Mouse (Mus musculus) liver, adult 2 months (tissue): ENCODE measurements at regions not wholly inside any gene's neighbourhood (a gene's known extent, or its start where the extent isn't known, plus 50 kb on each side); places are given as distances from the start of the nearest gene placed in this dataset.

ENCODE experiments used
- DNase-seq: peaks from one replicate; pipeline ENCODE4 v3.0.0-alpha.2; 2011; ENCODE audit warnings: low read depth, low spot score; ENCODE audit errors: extremely low read depth
- H3K27ac ChIP-seq: fragments of 200-500 bp; replicated peaks from 2 replicates; pipeline ENCODE4 v1.5.1; 2012; ENCODE audit warnings: low read depth, mild to moderate bottlenecking, control low read depth, inconsistent platforms, low read length; ENCODE audit not compliant: insufficient read depth
- H3K27me3 ChIP-seq: fragments of 200-500 bp; 2 replicates; pipeline ENCODE4 v1.6.1; 2012; ENCODE audit warnings: mild to moderate bottlenecking, moderate library complexity, low read length, inconsistent platforms; ENCODE audit not compliant: control insufficient read depth, insufficient read depth
- H3K36me3 ChIP-seq: fragments of 200-500 bp; 2 replicates; pipeline ENCODE4 v1.6.1; 2012; ENCODE audit warnings: low read length, inconsistent platforms; ENCODE audit not compliant: control insufficient read depth, insufficient read depth
- H3K4me1 ChIP-seq: fragments of 200-500 bp; 2 replicates; pipeline ENCODE4 v1.6.1; 2011; ENCODE audit warnings: low read length; ENCODE audit not compliant: control insufficient read depth, insufficient read depth
- H3K4me3 ChIP-seq: fragments of 200-500 bp; 2 replicates; pipeline ENCODE4 v1.5.1; 2011; ENCODE audit warnings: low read depth, mild to moderate bottlenecking, control low read depth, low read length, moderate library complexity; ENCODE audit not compliant: insufficient read depth
- H3K79me2 ChIP-seq: fragments of 200-500 bp; 2 replicates; pipeline ENCODE4 v1.6.1; 2012; ENCODE audit warnings: inconsistent platforms, mild to moderate bottlenecking, low read length, moderate library complexity; ENCODE audit not compliant: control insufficient read depth, insufficient read depth
- H3K9ac ChIP-seq: fragments of 200-500 bp; 2 replicates; pipeline ENCODE4 v1.6.1; 2012; ENCODE audit warnings: low read depth, mild to moderate bottlenecking, control low read depth, inconsistent platforms, low read length
- CTCF ChIP-seq: fragments of 200-500 bp; IDR thresholded peaks from 2 replicates; pipeline ENCODE4 v1.5.1; 2011; ENCODE audit warnings: low read depth, low read length, control low read depth
- POLR2A ChIP-seq: fragments of 200-500 bp; IDR thresholded peaks from 2 replicates; pipeline ENCODE4 v1.6.1; 2011; ENCODE audit warnings: low read length, control low read depth; ENCODE audit not compliant: insufficient read depth; ENCODE audit errors: extremely low read depth
- WGBS: fragments of 180-500 bp; shearing (Covaris S2); methylation state at CpG from one replicate; pipeline ENCODE4 v1.1.7; 2018; 5-methylcytosine and 5-hydroxymethylcytosine counted together

DNA sequence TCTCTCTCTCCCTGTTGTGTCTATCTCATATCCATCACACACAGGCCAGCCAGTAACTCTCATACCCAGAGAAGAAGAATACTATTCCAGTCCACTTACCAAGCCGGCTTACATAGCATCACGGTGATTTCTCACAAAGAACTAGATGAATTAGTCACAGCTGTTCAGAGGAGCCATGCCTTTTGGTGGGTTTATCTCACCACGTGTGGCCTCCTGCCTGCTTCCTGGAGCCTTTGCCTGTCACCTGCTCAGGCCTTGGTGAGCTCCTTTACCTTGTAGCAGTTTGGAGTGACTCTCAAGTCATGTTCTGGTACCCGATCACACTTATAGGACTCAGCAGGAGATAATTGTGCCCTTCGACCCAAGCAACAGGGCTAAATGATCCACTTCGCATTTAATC lies 331.2 kb upstream of the Prickle1 start:
- no peaks in the 10 kb centered on the region for H3K79me2 ChIP-seq
- no peak overlapping the region for H3K9ac ChIP-seq
- 77% methylated on average over 6 of the region's 6 CpGs for WGBS
- no peak for DNase-seq
- H3K27me3 ChIP-seq, result no peaks in the 10 kb centered on the region
- H3K36me3 ChIP-seq, result no peaks in the 10 kb centered on the region
- TF ChIP-seq POLR2A (no peak), CTCF (no peak)
- no peak overlapping the region for H3K27ac ChIP-seq
- H3K4me3 ChIP-seq, result no peak overlapping the region
- no peaks in the 10 kb centered on the region for H3K4me1 ChIP-seq

DNA sequence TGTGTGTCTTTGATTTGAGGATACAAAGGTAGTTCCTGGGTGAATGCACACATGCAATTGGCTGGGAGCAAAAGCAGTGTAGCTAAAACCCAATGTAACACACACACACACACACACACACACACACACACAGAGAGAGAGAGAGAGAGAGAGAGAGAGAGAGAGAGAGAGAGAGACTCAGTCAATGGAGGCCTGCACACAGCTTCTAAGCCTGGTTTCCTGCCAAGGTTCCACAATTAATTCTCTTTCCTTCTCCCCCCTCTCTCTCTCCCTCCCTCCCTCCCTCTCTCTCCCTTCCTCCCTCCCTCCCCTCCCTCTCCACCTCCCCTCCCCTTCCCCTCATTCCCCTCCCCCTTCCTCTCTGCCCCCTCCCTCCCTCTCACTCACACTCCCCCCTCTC lies 330.6 kb upstream of the Prickle1 start:
- Histone ChIP-seq H3K9ac (no peak overlapping the region), H3K27ac (no peak overlapping the region), H3K36me3 (no peaks in the 10 kb centered on the region), H3K27me3 (no peaks in the 10 kb centered on the region), H3K79me2 (no peaks in the 10 kb centered on the region), H3K4me3 (no peak overlapping the region), H3K4me1 (no peaks in the 10 kb centered on the region)
- no peak for DNase-seq
- TF ChIP-seq CTCF, result no peak
- TF ChIP-seq POLR2A, result no peak

DNA sequence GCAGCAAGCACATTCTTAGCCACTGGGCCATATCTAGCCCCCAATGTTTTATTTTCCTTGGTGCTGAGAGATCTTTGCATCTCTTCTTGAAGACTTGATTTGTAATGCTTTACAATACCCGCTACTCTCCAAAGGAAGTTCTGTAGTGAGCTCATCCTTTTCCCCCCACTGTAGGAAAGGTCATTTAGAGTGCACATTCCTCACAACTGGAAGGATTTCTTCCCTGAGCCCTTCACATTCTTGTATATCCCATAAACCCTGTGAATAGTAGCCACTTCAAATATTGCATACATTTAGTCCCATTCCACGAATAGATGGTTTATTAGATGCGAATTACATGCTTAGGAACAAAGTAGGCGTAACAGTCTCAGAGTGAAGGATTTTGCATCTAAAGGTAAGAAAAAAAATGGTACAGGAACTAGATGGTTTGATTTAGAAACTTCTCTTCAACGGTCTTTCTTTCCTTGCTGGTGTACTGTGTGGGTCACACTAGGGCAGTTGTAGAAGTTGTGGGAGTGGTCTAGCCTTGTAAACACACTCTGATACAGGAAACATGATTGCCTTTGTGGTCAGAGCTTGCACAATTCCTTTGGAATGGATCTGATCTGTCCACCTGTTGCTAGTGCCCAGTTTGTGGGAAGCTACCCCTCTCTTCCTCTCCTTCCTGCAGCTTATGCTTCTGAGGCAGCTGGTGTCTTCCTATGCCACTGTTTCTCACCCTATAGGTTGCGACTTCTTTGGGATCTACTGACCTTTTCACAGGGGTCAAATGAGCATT lies 326.0 kb upstream of the Prickle1 start:
- Histone ChIP-seq H3K4me3 (no peak overlapping the region), H3K27ac (no peak overlapping the region), H3K9ac (no peak overlapping the region), H3K79me2 (no peaks in the 10 kb centered on the region), H3K27me3 (no peaks in the 10 kb centered on the region), H3K36me3 (no peaks in the 10 kb centered on the region), H3K4me1 (no peaks in the 10 kb centered on the region)
- 73% methylated on average over 6 of the region's 6 CpGs for WGBS
- no peak for DNase-seq
- TF ChIP-seq CTCF, result no peak
- TF ChIP-seq POLR2A, result no peak

DNA sequence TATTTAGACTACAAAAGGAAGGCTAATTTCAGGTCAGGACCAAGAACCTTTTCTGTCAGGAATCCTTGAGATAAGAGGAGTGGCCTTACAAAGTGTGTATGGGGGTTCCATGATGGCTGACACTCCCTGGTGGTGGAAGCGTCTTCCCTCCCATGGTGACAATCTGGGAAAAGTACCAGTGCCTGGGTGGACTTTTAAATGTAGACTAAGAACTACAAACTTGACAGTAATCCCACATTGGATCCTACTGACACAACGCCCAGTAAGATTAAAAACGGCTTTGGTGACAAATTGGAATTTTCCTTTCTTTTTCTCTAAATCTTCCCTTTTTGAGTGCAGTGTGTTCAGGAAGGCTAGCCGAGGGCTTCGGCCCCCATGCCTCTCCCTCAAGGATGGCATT lies 325.3 kb upstream of the Prickle1 start:
- no peak for TF ChIP-seq CTCF
- TF ChIP-seq POLR2A, result no peak
- no peak for DNase-seq
- Histone ChIP-seq H3K27ac (no peak overlapping the region), H3K4me3 (no peak overlapping the region), H3K9ac (no peak overlapping the region), H3K27me3 (no peaks in the 10 kb centered on the region), H3K4me1 (no peaks in the 10 kb centered on the region), H3K79me2 (no peaks in the 10 kb centered on the region), H3K36me3 (no peaks in the 10 kb centered on the region)
- WGBS, result 84% methylated on average over 5 of the region's 5 CpGs

DNA sequence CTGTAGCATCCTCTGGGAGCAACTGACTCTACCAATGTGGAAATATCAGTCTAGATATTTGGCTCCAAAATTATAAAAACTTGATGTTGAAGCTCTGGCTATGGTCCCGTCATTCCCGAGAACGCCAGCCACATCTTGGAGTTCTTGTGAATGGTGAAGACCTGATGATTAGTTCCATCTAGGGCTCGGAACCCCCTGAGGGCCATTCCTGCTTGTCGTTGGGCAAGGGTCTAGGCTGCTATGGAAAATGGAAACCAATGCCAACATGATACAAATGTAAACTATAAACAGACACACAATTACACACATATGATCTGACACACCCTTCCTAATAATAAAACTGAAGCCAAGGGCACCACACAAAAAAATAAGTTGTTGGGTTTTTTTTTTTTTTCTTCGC lies 323.9 kb upstream of the Prickle1 start:
- Histone ChIP-seq H3K9ac (no peak overlapping the region), H3K27ac (no peak overlapping the region), H3K36me3 (no peaks in the 10 kb centered on the region), H3K4me1 (no peaks in the 10 kb centered on the region), H3K79me2 (no peaks in the 10 kb centered on the region), H3K4me3 (no peak overlapping the region), H3K27me3 (no peaks in the 10 kb centered on the region)
- 91% methylated on average over 6 of the region's 6 CpGs for WGBS
- TF ChIP-seq CTCF (no peak), POLR2A (no peak)
- no peak for DNase-seq

DNA sequence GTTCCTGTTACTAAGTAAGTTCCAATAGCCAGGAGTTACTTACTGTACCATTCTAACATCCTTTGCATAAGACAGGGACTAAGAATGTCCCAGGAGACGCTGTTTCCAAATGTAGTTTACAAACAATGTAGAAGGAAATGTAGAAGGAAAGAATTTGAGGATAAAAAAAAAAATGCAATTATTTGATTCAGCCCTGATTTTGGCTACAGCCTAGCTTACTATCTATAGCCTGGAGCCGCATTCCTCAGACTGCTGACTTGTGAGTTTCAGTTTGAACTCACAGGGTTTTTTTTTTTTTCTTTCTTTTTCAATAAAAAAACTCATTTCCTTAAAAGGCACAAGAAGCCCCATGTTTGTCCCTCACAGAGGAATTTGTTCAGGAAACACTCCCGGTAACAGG lies 321.2 kb upstream of the Prickle1 start:
- no peak for TF ChIP-seq POLR2A
- no peak for TF ChIP-seq CTCF
- Histone ChIP-seq H3K79me2 (no peaks in the 10 kb centered on the region), H3K4me3 (peak overlapping the region; percentile 23; the same call in 1 of the 2 replicates), H3K4me1 (no peaks in the 10 kb centered on the region), H3K27ac (0 out of 2 replicates have a peak overlapping the region, but pooled peaks have one; percentile 52), H3K27me3 (no peaks in the 10 kb centered on the region), H3K9ac (no peak overlapping the region), H3K36me3 (no peaks in the 10 kb centered on the region)
- WGBS, result 53% methylated on average over 3 of the region's 3 CpGs
- DNase-seq, result peak; percentile 26
